Comparison of ENCODE assay signal across 20 mouse cellular contexts in the genomic region with DNA sequence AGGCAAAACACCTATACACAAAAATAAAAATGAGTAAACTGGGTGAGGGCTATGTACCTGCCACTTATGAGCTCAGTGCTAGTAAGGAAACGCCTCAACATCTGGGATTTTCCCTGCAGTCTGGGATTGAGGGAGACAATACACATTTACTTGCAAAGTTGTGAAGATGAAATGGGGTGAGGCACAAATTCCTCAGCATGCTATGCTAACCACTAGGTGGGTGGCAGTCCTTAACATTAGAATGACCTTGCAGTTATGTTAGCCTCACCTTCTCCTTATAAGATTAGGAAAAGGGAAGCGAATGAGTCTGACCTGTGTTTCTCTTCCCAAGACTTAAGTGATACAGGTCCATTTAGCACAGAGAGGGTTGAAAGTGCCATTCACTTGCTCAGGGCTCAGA.
"Had no signal": no experiment of that assay in that cellular context is flagged by ENCODE, and none has a peak within 500 bp of the region (broad histone marks: within the 10 kb centered on the region; RNA-seq: fewer than 3 reads in every experiment).

No protein-coding gene starts in this region.

- H3K4me3 ChIP-seq: layer of hippocampus, adult 2 months; left cerebral cortex, adult 2 months; liver, embryonic 12.5 days; liver, embryonic 15.5 days; lung, embryonic 15.5 days; megakaryocyte, embryonic 14.5 days; midbrain, embryonic 10.5 days; midbrain, embryonic 13.5 days had no signal

- H3K36me3 ChIP-seq: liver, embryonic 15.5 days; lung, embryonic 15.5 days; midbrain, embryonic 13.5 days had no signal

- H3K27me3 ChIP-seq: midbrain, embryonic 13.5 days had no signal

- DNase-seq: kidney, adult 18-20 months; kidney, adult 9 months; kidney, postnatal 14 days; layer of hippocampus, adult 9-11 months; layer of hippocampus, postnatal 36 days; lung, adult 18-20 months; lung, postnatal 10 days; lung, postnatal 36 days; right cerebral cortex, postnatal 4 days; thymus, adult 2 months; thymus, postnatal 14 days; thymus, postnatal 4 days had no signal

- H3K9me3 ChIP-seq: liver, embryonic 12.5 days; liver, embryonic 15.5 days; lung, embryonic 15.5 days; megakaryocyte, embryonic 14.5 days; midbrain, embryonic 10.5 days; midbrain, embryonic 13.5 days had no signal
